Mouse (Mus musculus): ENCODE results near the gene Gm17657. TPM values are rescaled to one million over a fixed set of nuclear protein-coding genes. Genes with fewer than 3 reads are reported as not detected.
"Not testable (repeated sequence)": the region's sequence is repeated elsewhere in the genome, so short reads cannot be mapped to it uniquely, and the experiment has no call there.

The Gm17657 gene
- polyA plus RNA-seq, 1 experiment from 2014 or later, result not detected

DNA sequence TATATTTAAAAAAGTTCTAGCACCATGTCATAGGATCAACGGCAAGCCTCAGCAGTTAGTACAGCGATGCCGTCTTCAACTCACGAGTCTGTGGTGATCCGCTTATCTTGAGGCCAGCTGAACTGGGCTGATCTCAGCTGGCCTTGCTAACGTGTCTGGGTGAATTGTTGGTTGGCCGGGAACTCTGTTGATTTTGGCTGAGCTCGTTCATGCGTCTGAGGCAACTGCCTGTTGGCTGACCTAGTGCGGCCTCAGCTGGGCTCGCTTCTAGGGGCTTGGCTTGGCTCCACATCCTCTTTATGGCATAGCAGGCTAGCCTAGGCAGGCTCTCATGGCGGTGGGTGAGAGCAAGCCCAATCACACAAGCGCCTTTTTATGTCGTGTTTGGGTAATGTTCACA lies 8.0 kb downstream of the Gm17657 start:
- no peak overlapping the region for H3K27ac ChIP-seq
- no peaks in the 10 kb centered on the region for H3K27me3 ChIP-seq (ENCODE audit: low read depth, poor library complexity, severe bottlenecking)
- no peak for DNase-seq (ENCODE audit: low spot score)
- 85% methylated on average over 14 of the region's 14 CpGs for WGBS
- no peak overlapping the region for H3K4me3 ChIP-seq
- no peaks in the 10 kb centered on the region for H3K4me1 ChIP-seq
- no peaks in the 10 kb centered on the region for H3K36me3 ChIP-seq
- H3K9me3 ChIP-seq (replicated peaks), result no peaks in the 10 kb centered on the region

DNA sequence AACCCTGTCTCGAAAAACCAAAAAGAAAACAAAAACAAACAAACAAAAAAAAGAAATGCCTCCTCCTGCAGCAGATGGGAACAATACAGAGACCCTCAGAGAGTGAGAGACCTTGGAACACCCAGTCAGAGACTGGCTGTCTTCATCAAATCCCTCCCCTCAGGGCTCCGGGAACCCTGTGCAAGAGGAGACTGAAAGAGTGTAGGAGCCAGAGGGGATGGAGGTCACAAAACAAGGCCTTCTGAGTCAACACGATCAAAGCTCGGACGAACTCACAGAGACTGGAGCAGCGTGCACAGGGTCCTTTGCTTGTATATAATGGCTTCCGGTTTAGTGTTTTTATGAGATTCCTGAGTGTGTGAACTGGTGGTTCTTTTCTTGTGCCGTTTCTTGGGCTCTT lies 9.0 kb downstream of the Gm17657 start:
- no peaks in the 10 kb centered on the region for H3K9me3 ChIP-seq (replicated peaks)
- no peak overlapping the region for H3K27ac ChIP-seq
- WGBS, result 92% methylated on average over 8 of the region's 8 CpGs
- no peaks in the 10 kb centered on the region for H3K4me1 ChIP-seq
- H3K4me3 ChIP-seq, result no peak overlapping the region
- H3K36me3 ChIP-seq, result no peaks in the 10 kb centered on the region
- no peak for DNase-seq (ENCODE audit: low spot score)
- no peaks in the 10 kb centered on the region for H3K27me3 ChIP-seq (ENCODE audit: low read depth, poor library complexity, severe bottlenecking)

DNA sequence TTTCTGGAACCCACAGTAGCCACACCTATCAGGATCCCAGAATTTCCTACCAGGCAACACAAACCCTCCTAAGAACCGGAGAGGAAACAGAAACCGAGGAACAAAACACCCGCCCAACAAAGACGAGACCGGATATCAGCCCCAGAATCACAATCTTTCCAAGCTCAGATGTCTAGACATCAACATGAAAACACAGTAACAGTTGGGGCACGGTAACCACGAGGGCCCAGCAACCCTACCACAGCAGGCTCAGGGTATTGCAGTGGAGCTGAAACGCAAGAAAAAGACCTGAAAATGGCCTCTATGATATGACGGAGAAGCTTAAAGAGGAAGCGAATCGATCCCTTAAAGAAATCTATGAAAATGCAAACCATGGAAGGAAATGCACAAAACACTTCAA lies 15.6 kb downstream of the Gm17657 start:
- no peak overlapping the region for H3K27ac ChIP-seq
- no peak overlapping the region for H3K4me3 ChIP-seq
- no peaks in the 10 kb centered on the region for H3K27me3 ChIP-seq (ENCODE audit: low read depth, poor library complexity, severe bottlenecking)
- H3K9me3 ChIP-seq (replicated peaks), result no peaks in the 10 kb centered on the region
- no peaks in the 10 kb centered on the region for H3K36me3 ChIP-seq
- 90% methylated on average over 11 of the region's 11 CpGs for WGBS
- no peaks in the 10 kb centered on the region for H3K4me1 ChIP-seq
- no peak for DNase-seq (ENCODE audit: low spot score)

DNA sequence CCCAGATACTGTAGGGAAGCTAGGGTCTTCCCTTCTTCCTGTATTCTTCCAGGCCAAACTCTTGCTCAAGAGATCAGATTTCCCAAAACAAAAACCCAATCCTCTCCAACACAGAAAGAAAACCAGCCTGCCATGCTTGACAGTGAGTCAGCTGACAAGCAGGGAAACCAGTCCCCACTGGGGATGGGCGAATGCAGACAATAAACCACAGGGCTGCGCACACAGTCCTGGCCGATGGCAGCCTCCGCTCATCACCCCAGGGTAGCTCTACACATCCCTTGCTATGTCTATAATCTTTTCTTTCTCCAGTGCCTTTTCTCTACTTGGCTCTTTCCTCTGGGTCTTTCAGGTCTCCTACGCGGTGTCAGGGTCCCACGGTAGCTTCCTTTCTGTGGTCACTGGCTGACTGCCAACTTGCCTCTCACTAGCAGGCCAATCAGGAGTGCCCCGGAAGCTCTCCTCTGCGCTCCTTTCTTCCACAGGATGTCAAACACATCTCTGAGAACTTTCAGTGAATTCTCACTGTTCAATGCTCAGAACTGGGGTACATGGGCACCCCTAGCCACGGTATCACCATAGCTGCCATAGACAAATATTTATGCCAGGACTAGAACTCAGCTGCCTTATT lies 17.6 kb downstream of the Gm17657 start:
- H3K27me3 ChIP-seq (ENCODE audit: low read depth, poor library complexity, severe bottlenecking), result no peaks in the 10 kb centered on the region
- H3K27ac ChIP-seq, result no peak overlapping the region
- H3K36me3 ChIP-seq, result no peaks in the 10 kb centered on the region
- DNase-seq (ENCODE audit: low spot score), result no peak
- H3K4me1 ChIP-seq, result no peaks in the 10 kb centered on the region
- 89% methylated on average over 10 of the region's 10 CpGs for WGBS
- no peaks in the 10 kb centered on the region for H3K9me3 ChIP-seq (replicated peaks)
- H3K4me3 ChIP-seq, result no peak overlapping the region

DNA sequence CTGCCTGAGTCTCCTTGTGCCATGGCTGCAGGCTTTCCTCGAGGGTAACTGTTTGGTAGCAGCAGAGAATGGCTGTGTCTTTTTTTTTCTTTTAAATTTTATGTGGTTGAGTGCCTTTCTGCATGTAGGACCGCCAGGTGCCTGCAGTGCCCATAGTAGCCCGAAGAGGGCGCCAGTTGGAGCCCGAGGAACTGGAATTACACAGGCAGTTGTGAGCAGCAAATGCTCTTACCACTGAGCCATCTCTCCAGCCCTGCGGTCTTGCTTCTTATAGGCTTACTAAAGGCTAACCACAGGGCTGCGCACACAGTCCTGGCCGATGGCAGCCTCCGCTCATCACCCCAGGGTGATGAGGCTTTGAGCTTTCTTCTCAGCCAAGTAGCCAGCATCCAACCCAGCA lies 18.2 kb downstream of the Gm17657 start:
- 79% methylated on average over 9 of the region's 9 CpGs for WGBS
- no peak for DNase-seq (ENCODE audit: low spot score)
- Histone ChIP-seq H3K4me3 (no peak overlapping the region), H3K27me3 (ENCODE audit: low read depth, poor library complexity, severe bottlenecking) (no peaks in the 10 kb centered on the region), H3K36me3 (no peaks in the 10 kb centered on the region), H3K4me1 (no peaks in the 10 kb centered on the region), H3K9me3 (replicated peaks) (no peaks in the 10 kb centered on the region), H3K27ac (no peak overlapping the region)

DNA sequence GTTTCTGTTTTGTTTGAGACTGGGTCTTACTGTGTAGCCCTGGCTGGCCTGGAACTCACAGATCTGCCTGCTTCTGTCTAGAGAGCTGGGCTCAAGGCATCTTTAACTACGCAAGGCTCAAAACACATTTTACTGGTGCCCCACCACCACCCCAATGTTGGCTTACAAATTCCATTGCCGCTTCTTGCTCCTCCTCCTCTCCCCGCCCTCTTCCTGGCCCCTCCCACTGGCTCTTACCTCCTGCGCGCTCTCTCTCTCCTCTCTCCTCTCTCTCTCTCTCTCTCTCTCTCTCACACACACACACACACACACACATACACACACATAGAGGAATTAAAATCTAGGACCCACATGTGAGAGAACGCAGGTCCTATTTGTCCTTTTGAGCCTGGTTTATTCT lies 18.9 kb downstream of the Gm17657 start:
- H3K4me3 ChIP-seq, result no peak overlapping the region
- H3K4me1 ChIP-seq, result no peaks in the 10 kb centered on the region
- no peaks in the 10 kb centered on the region for H3K27me3 ChIP-seq (ENCODE audit: low read depth, poor library complexity, severe bottlenecking)
- no peak for DNase-seq (ENCODE audit: low spot score)
- H3K36me3 ChIP-seq, result no peaks in the 10 kb centered on the region
- H3K9me3 ChIP-seq (replicated peaks), result no peaks in the 10 kb centered on the region
- 83% methylated on average over 6 of the region's 6 CpGs for WGBS
- no peak overlapping the region for H3K27ac ChIP-seq

DNA sequence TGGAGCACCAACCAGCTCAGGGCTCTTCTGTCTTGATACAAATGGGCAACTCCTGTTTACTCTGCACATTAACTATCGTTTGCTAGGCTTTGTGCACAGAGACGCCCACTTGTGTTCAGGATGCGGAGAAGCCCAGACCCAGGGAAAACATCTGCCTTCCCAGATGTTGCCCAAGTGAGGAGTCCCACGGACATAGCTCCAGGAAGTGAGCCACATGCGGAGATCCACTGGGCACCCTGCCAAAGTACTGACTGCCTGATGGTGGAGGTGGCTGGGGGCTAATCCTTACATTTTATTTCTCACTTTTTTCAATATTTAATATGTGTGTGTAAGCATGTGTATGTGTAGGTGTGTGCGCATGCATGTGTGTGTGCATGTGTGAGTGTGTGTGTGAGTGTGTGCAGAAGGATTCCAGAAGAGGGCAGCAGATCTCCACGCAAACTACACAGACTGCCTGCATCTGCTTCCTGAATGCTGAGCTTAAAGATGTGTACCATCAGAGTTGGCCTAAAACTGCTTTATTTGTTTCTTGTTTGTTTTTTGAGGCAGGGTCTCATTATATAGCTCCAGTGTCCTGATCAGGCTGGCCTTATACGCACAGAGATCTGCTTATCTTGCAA lies 20.8 kb downstream of the Gm17657 start:
- H3K9me3 ChIP-seq (replicated peaks), result no peaks in the 10 kb centered on the region

DNA sequence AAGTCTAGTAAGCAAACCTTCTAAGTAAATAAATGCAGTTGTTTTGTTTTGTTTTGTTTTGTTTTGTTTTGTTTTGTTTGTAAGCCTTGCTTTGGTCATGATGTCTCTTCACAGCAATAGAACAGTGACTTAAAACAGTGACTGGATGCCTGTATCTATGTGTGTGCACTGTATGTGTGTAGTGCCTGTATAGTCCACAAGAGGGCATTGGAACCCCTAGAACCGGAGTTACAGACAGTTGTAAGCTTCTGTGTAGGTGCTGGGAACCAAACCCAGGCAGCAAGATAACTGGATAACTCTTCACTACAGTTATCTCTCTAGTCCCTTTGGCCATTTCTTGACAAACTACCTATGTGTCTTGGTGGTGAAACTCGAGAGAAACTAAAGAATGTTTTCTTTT lies 23.8 kb downstream of the Gm17657 start:
- H3K27ac ChIP-seq, result no peak overlapping the region
- no peaks in the 10 kb centered on the region for H3K27me3 ChIP-seq (ENCODE audit: low read depth, poor library complexity, severe bottlenecking)
- no peaks in the 10 kb centered on the region for H3K9me3 ChIP-seq (replicated peaks)
- no peaks in the 10 kb centered on the region for H3K36me3 ChIP-seq
- WGBS, result 74% methylated on average over 2 of the region's 2 CpGs
- H3K4me1 ChIP-seq, result no peaks in the 10 kb centered on the region
- no peak overlapping the region for H3K4me3 ChIP-seq
- DNase-seq (ENCODE audit: low spot score), result no peak

More for the DNA sequence above, 20.8 kb downstream of the Gm17657 start:
- Histone ChIP-seq H3K27me3 (ENCODE audit: low read depth, poor library complexity, severe bottlenecking) (no peaks in the 10 kb centered on the region), H3K4me1 (no peaks in the 10 kb centered on the region), H3K36me3 (no peaks in the 10 kb centered on the region), H3K27ac (no peak overlapping the region), H3K4me3 (no peak overlapping the region)
- 93% methylated on average over 8 of the region's 8 CpGs for whole genome bisulfite sequencing
- no peak for DNase-seq (ENCODE audit: low spot score)

DNA sequence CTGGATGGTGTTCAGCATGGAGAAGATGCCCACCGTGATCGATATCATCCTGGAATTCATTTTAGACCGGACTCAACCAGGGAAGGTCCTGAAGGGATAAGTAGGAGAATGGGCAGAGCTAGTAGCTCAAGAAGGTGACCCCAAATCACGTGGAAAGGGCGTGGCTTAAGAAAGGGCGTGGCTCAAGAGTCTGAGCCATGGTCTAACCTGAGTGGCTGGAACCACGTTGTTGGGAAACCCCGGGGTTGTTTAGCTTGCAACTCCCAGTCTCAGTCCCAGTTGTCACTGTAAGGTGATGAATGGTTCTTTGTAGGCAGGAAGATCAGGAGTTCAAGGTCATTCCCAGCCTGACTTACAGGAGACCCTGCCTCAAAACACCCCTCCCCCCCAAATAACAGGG lies 29.7 kb downstream of the Gm17657 start:
- H3K36me3 ChIP-seq, result no peaks in the 10 kb centered on the region
- no peak overlapping the region for H3K27ac ChIP-seq
- 78% methylated on average over 8 of the region's 8 CpGs for WGBS
- H3K4me3 ChIP-seq, result no peak overlapping the region
- no peak for DNase-seq (ENCODE audit: low spot score)
- no peaks in the 10 kb centered on the region for H3K27me3 ChIP-seq (ENCODE audit: low read depth, poor library complexity, severe bottlenecking)
- H3K9me3 ChIP-seq (replicated peaks), result no peaks in the 10 kb centered on the region
- H3K4me1 ChIP-seq, result no peaks in the 10 kb centered on the region

DNA sequence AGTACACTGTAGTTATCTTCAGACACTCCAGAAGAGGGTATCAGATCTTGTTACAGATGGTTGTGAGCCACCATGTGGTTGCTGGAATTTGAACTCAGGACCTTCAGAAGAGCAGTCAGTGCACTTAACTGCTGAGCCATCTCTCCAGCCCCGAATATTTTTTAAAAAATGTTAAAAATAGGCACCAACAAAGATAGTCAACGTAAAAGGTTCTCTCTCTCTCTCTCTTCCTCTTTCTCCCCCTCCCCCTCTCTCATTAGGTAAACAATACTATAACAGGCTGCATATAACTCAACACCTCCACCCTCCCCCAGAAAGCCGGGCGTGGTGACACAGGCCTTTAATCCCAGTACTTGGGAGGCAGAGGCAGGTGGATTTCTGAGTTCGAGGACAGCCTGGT lies 30.8 kb downstream of the Gm17657 start:
- not testable (repeated sequence) for H3K27me3 ChIP-seq (ENCODE audit: low read depth, poor library complexity, severe bottlenecking); H3K27ac ChIP-seq; DNase-seq (ENCODE audit: low spot score); H3K4me3 ChIP-seq; H3K36me3 ChIP-seq; H3K4me1 ChIP-seq; H3K9me3 ChIP-seq (replicated peaks)
- WGBS, result 93% methylated on average over 5 of the region's 5 CpGs

DNA sequence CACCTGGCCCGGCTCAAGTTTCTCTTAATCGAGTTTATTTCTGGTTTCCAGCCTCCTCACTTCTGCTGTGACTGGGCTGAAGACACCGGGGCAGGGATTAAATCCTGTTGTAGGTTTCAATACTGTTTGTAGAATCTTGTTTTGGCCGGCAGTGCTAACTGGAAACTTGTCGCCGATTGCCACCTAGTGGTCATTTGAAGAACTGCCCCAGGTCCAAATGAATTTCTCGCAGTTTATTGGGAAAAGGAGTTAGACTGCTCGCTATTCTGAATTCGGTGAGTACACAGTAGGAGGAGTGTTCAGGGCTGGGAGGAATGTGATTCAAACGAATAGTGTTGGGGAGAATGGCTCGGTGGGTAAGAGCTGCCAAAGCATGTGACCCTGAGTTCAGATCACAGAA lies 35.0 kb downstream of the Gm17657 start:
- DNase-seq (ENCODE audit: low spot score), result peak; percentile 83
- Histone ChIP-seq H3K4me1 (peaks cover 10% of the 10 kb centered on the region; the same call in 1 of the 2 replicates), H3K27me3 (ENCODE audit: low read depth, poor library complexity, severe bottlenecking) (no peaks in the 10 kb centered on the region), H3K4me3 (no peak overlapping the region), H3K27ac (no peak overlapping the region), H3K9me3 (replicated peaks) (no peaks in the 10 kb centered on the region), H3K36me3 (no peaks in the 10 kb centered on the region)
- 5% methylated on average over 11 of the region's 11 CpGs for WGBS

DNA sequence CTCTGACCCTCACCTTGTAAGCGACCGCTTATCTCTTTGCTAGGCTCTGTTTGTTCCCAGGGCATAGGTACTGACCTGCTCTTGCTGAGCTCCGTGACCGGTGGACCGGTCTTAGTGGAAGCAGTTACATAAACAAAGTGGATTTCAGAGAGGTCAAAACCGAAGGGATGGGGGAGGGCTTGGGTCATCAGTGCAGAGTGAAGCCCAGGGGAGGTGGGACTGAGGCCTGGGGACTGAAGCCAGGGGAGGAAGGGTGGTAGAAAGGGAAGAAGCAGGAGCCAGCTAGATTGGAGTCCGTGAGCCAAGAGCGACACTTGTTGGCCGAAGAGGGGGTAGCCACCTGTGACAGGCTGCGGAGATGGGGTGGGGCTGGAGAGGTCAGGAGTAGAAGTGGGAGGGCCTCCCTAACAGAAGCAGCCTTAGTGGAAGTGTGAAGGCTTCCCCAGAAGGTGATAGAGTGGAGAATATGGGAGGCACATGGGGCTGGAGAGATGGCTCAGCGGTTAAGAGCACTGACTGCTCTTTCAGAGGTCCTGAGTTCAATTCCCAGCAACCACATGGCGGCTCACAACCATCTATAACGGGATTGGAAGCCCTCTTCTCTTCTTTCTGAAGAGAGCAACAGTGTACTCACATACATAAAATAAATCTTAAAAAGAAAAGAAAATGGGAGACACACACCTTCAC lies 36.3 kb downstream of the Gm17657 start:
- Histone ChIP-seq H3K27ac (peak overlapping the region; percentile 66; the same call in 1 of the 2 replicates), H3K36me3 (no peaks in the 10 kb centered on the region), H3K9me3 (replicated peaks) (no peaks in the 10 kb centered on the region), H3K4me3 (no peak overlapping the region), H3K4me1 (peaks cover 10% of the 10 kb centered on the region; the same call in 1 of the 2 replicates), H3K27me3 (ENCODE audit: low read depth, poor library complexity, severe bottlenecking) (no peaks in the 10 kb centered on the region)
- DNase-seq (ENCODE audit: low spot score), result peak; percentile 79
- 29% methylated on average over 13 of the region's 13 CpGs for WGBS

DNA sequence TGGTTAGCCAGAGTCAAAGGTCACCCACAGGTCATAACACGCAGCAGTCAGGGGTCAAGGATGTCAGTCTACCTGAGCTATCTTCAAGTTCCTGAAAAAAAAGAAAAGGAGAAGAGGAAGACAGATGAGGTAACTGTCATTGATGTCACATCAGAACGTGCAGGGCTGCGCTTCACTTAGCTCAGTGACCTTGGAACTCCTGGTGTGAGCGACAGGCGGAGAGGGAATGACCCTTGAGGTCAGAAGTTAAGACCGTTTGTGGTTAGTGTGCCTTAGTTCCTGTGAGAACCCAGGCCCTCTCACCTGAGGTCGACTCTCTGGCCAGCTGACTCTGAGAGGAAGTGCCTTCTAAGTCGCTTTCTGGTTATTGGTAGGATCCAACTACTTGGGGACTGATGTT lies 38.7 kb downstream of the Gm17657 start:
- Histone ChIP-seq H3K27ac (no peak overlapping the region), H3K9me3 (replicated peaks) (no peaks in the 10 kb centered on the region), H3K4me1 (peaks cover 10% of the 10 kb centered on the region; the same call in 1 of the 2 replicates), H3K27me3 (ENCODE audit: low read depth, poor library complexity, severe bottlenecking) (no peaks in the 10 kb centered on the region), H3K4me3 (no peak overlapping the region), H3K36me3 (no peaks in the 10 kb centered on the region)
- 54% methylated on average over 8 of the region's 8 CpGs for WGBS
- no peak for DNase-seq (ENCODE audit: low spot score)

Data from limb, embryonic 10.5 days (tissue).